Mouse (Mus musculus) embryonic fibroblast, embryonic 13.5 days (primary cell): ENCODE measurements around the gene Eda2r.

Experiments
- CTCF ChIP-seq: IDR thresholded peaks from 2 replicates; pipeline ENCODE4 v1.5.1; 2011; ENCODE audit warnings: mild to moderate bottlenecking, control low read depth, low read length, moderate library complexity, borderline replicate concordance; ENCODE audit not compliant: insufficient read depth
- POLR2A ChIP-seq: IDR thresholded peaks from 2 replicates; pipeline ENCODE4 v1.6.1; 2011; ENCODE audit warnings: low read depth, mild to moderate bottlenecking, control low read depth, low read length, moderate library complexity

DNA sequence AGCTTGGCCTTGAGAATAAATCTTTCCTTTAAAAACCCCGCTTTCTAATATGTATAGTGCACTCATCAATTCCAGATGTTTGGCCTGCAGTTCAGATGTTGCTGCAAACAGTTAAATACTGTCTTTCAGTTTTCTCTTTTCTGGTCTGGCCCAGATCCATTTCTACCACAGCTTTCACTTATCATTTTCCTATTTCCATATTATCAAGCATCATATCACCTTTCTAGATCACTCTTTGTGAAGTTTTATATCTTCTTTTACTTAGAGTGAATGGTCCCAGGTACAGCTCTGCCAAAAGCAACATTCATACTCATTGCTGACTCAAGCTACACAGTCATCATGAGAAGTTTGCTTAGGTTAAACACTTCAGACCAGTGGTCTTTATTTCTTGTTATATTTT is 7.8 kb downstream of the Eda2r start:
- TF ChIP-seq CTCF (no peak), POLR2A (no peak)
